Mouse (Mus musculus) sigmoid colon, adult 10 weeks (tissue): ENCODE results near the gene Wnt3. TPM values are rescaled to one million over a fixed set of nuclear protein-coding genes. Genes with fewer than 3 reads are reported as not detected.

Experiments
- polyA plus RNA-seq: library from polyadenylated mRNA; stranded (reverse); fragments of 350-450 nt; fragmentation: Illumina TruSeq; extraction: RNeasy Lipid Tissue Mini Kit (QIAGEN cat#74804); gene quantifications from one replicate; pipeline ENCODE4 v1.2.3, GENCODE M21; 2014; ENCODE audit warnings: low read depth, low replicate concordance

Wnt3 gene
- not detected for polyA plus RNA-seq

GRCm38 (mm10) chr11:103773387-103774227 is at the start of gene Wnt3:
Gene Wnt3 (plus strand): TSS chr11:103774150.

GRCm38 (mm10) chr11:103749306-103750089 is 24.5 kb upstream of the Wnt3 start, which contains the start of gene Wnt9b:
Gene Wnt9b (minus strand): TSS chr11:103749821.

Other genes starting within 250 kb of the Wnt3 start
- gene Gm884, start 153.0 kb upstream of the Wnt3 start, polyA plus RNA-seq = not detected
- not detected for gene Lyzl6, start 135.3 kb upstream of the Wnt3 start, polyA plus RNA-seq
- gene Rprml, start 124.6 kb upstream of the Wnt3 start, polyA plus RNA-seq = not detected
- 39.2 TPM for gene Gosr2, start 76.3 kb upstream of the Wnt3 start, polyA plus RNA-seq
- not detected for gene Wnt9b, start 24.3 kb upstream of the Wnt3 start, polyA plus RNA-seq
- 23.3 TPM for gene Nsf, start 179.9 kb downstream of the Wnt3 start, polyA plus RNA-seq
- gene Arf2, start 192.6 kb downstream of the Wnt3 start, polyA plus RNA-seq = 19.9 TPM